Mouse (Mus musculus) neural tube, embryonic 12.5 days (tissue): ENCODE data around the gene Usp5. TPM values are rescaled to one million over a fixed set of nuclear protein-coding genes. Genes with fewer than 3 reads are reported as not detected.
"Not testable (repeated sequence)": the region's sequence is repeated elsewhere in the genome, so short reads cannot be mapped to it uniquely, and the experiment has no call there.

Experiments
- ATAC-seq: fragments of 200-750 bp; cut with Nextera tagmentation; 2 replicates; pipeline ENCODE4 v1.8.0; 2017; ENCODE audit warnings: low read depth, mild to moderate bottlenecking, moderate TSS enrichment, moderate library complexity; ENCODE audit not compliant: low FRiP score
- H3K27ac ChIP-seq: fragments of 300-500 bp; sonication (generic); 2 replicates; pipeline ENCODE4 v1.5.1; 2016
- H3K27me3 ChIP-seq: fragments of 300-500 bp; sonication (generic); replicated peaks from 2 replicates; pipeline ENCODE4 v1.6.1; 2016; ENCODE audit warnings: mild to moderate bottlenecking
- H3K36me3 ChIP-seq: fragments of 300-500 bp; sonication (generic); 2 replicates; pipeline ENCODE4 v1.6.1; 2016; ENCODE audit warnings: mild to moderate bottlenecking
- H3K4me1 ChIP-seq: fragments of 300-500 bp; sonication (generic); 2 replicates; pipeline ENCODE4 v1.6.1; 2016
- H3K4me2 ChIP-seq: fragments of 300-500 bp; sonication (generic); replicated peaks from 2 replicates; pipeline ENCODE4 v1.6.1; 2016; ENCODE audit warnings: mild to moderate bottlenecking
- H3K4me3 ChIP-seq: fragments of 300-500 bp; sonication (generic); 2 replicates; pipeline ENCODE4 v1.5.1; 2016
- H3K9ac ChIP-seq: fragments of 300-500 bp; sonication (generic); 2 replicates; pipeline ENCODE4 v1.6.1; 2016; ENCODE audit warnings: mild to moderate bottlenecking
- H3K9me3 ChIP-seq: fragments of 300-500 bp; sonication (generic); 2 replicates; pipeline ENCODE4 v1.6.1; 2016; ENCODE audit warnings: mild to moderate bottlenecking
- WGBS: fragments of 180-500 bp; shearing (Covaris S2); methylation state at CpG from one replicate; pipeline ENCODE4 v1.1.7; 2016; 5-methylcytosine and 5-hydroxymethylcytosine counted together
- polyA plus RNA-seq: library from polyadenylated mRNA; unstranded; fragments of >200 nt; fragmentation: Nextera tagmentation; extraction: Ambion mirVana; gene quantifications from 2 replicates; pipeline ENCODE4 v1.2.1, GENCODE M21; 2016

The Usp5 gene
- polyA plus RNA-seq, 1 experiment from 2014 or later = 203 TPM

DNA sequence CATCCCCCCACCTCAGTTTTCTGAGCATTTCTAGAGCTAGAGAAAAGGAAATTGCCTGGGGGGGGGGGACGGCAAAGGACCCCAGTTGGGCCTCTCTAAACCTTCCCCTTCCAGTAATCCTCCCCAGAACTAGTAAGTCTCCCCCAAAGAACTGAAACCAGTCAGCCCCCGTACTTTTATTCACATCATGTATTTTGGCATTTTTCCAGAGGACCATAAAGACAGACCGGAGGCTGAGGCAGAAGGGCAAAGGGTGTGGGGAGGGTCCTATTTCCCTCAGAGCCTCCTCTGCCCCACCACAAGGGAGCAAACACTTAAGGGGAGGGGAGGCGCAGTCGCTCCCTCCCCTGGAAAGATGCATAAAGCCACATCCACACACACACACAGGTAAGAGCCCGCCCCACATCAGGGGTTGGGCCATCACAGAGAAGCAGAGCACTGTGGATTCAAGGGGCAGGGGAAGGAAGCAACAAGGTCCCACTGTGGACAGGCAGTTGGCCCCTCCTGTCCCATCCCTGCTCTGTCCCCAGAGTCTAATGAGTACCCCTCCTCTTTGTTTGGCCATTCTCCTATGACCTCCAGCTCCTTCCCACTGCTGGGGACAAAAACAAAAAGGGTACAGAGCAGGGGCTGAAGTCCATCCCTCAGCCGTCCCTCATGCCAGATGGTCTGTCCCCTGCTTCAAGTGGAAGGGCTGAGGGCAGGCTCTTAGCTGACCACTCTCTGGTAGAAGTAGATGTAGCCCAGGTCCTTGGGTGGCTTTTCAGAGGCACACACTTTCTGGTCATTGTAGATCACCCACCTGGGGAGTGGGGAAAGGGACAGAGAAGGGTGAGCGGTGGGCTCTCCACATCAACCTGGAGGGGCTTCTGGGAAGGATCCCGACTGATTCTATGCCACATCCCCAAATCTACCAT is 14.2 kb downstream of the Usp5 start:
- H3K4me3 ChIP-seq = no peak overlapping the region
- H3K4me2 ChIP-seq = peak overlapping the region; percentile 9; the same call in 1 of the 2 replicates
- H3K4me1 ChIP-seq = peaks cover 34% of the 10 kb centered on the region
- WGBS = 69% methylated on average over 9 of the region's 9 CpGs
- no peaks in the 10 kb centered on the region for H3K9me3 ChIP-seq
- H3K27ac ChIP-seq = no peak overlapping the region
- no peaks in the 10 kb centered on the region for H3K27me3 ChIP-seq
- H3K9ac ChIP-seq = 0 out of 2 replicates have a peak overlapping the region, but pooled peaks have one; percentile 13
- peaks cover 63% of the 10 kb centered on the region for H3K36me3 ChIP-seq
- no peak for ATAC-seq

DNA sequence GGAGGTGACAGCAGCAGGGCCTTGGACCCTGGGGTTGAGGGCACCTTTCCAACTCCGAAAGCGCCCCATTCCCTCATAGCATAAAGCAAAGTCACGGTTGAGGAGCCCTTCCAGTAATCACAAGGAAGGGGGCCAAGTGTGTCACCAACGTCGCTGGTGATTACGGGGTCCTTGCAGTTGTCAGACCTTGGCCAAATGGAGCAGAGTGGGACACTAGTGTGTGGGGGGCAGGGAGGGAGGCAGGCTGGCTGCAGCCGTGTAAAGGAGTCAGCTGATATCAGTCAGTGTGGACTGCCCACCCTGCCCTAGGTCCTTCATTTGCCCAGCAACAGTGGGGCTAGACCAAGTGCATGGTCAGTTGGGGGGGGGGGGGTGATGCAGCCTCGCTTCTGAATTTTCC is 14.8 kb downstream of the Usp5 start:
- H3K4me2 ChIP-seq = peak overlapping the region; percentile 89
- peaks cover 56% of the 10 kb centered on the region for H3K36me3 ChIP-seq
- H3K9ac ChIP-seq = no peak overlapping the region
- H3K9me3 ChIP-seq = no peaks in the 10 kb centered on the region
- H3K4me3 ChIP-seq = peak overlapping the region; percentile 67
- H3K27ac ChIP-seq = no peak overlapping the region
- H3K4me1 ChIP-seq = peaks cover 40% of the 10 kb centered on the region
- H3K27me3 ChIP-seq = no peaks in the 10 kb centered on the region
- WGBS = 45% methylated on average over 8 of the region's 8 CpGs
- peak; percentile 48 for ATAC-seq

DNA sequence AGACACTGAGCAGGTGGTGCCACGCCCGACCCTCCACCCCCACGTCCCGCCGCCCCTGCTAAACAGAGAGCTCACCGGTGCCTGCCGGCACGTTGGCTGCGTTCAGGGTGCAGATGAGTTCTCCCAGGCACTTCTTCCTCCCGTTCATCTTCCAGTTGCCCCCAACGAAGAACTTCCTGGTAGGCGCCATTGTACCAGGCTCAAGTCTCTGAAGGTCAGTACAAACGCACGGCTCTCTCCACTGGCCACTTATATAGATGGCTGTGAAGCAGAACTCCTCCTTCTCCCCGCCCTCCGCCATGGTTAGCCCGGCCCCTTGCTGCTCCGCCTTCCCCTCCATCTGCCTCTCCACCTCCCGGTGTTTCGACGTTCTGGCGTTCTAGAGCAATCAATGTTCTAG is 15.4 kb downstream of the Usp5 start, which contains the start of gene Tpi1:
Gene Tpi1 (minus strand): TSS at position 364 of the 400 bp plus-strand sequence.
- peaks cover 51% of the 10 kb centered on the region for H3K36me3 ChIP-seq
- peaks cover 45% of the 10 kb centered on the region for H3K4me1 ChIP-seq
- H3K27ac ChIP-seq = peak within 1 kb of the TSS; percentile 43; the same call in 1 of the 2 replicates

DNA sequence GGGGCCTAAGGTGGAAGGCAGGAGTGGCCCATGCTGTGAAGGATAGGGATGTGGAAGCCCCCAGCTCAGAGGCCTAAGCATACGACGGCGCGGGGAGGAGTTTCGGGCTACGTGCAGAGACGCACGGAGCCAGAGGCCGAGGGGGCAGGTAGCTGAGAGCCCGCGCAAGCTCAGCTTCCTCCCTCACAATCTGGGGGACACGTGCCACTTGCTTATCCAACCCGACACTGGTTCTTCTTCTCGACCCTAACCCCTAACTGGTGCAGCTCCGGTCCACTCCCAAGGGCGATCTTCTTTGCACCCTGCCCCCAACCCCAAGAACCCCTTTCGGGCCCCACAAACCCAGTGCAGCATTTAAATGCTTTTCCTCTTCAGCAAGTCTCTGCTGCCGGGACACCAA is 15.8 kb downstream of the Usp5 start:
- Histone ChIP-seq H3K9ac (peak overlapping the region; percentile 82), H3K27me3 (no peaks in the 10 kb centered on the region), H3K27ac (peak overlapping the region; percentile 43; the same call in 1 of the 2 replicates), H3K36me3 (peaks cover 46% of the 10 kb centered on the region), H3K9me3 (no peaks in the 10 kb centered on the region), H3K4me2 (peak overlapping the region; percentile 89), H3K4me1 (peaks cover 50% of the 10 kb centered on the region), H3K4me3 (peak overlapping the region; percentile 67)
- under 1% methylated on average over 18 of the region's 18 CpGs for WGBS
- peak; percentile 68 for ATAC-seq

More for the DNA sequence above, 15.4 kb downstream of the Usp5 start, which contains the start of gene Tpi1:
- WGBS = under 1% methylated on average over 22 of the region's 22 CpGs
- ATAC-seq = peak; percentile 85
- peak within 1 kb of the TSS; percentile 82 for H3K9ac ChIP-seq
- H3K9me3 ChIP-seq = no peaks in the 10 kb centered on the region
- H3K27me3 ChIP-seq = no peaks in the 10 kb centered on the region
- H3K4me3 ChIP-seq = peak within 1 kb of the TSS; percentile 67
- H3K4me2 ChIP-seq = peak within 1 kb of the TSS; percentile 89

DNA sequence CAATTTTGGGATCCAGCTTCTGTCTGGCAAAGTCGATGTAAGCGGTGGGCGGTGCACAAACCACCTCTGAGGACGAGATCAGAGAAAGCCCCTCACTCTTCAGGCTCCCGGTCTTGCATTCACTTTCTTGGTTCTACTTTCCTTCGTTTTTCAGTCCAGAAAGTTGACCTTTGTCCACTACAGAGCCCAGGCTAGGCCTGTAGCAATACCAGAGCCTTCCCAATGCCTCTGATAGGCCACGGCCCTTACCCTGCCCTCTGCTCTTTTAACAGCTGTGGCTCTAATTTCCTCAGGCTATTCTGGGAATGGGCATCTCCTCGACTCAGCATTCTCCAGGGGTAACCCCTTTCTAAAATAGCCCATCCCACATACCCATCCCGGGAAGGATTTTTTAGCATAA is 16.4 kb downstream of the Usp5 start:
- Histone ChIP-seq H3K4me1 (peaks cover 54% of the 10 kb centered on the region), H3K27me3 (no peaks in the 10 kb centered on the region), H3K4me3 (peak overlapping the region; percentile 67), H3K27ac (no peak overlapping the region), H3K9ac (peak overlapping the region; percentile 82), H3K9me3 (no peaks in the 10 kb centered on the region), H3K4me2 (peak overlapping the region; percentile 89), H3K36me3 (peaks cover 40% of the 10 kb centered on the region)
- WGBS = 21% methylated on average over 9 of the region's 9 CpGs
- no peak for ATAC-seq

DNA sequence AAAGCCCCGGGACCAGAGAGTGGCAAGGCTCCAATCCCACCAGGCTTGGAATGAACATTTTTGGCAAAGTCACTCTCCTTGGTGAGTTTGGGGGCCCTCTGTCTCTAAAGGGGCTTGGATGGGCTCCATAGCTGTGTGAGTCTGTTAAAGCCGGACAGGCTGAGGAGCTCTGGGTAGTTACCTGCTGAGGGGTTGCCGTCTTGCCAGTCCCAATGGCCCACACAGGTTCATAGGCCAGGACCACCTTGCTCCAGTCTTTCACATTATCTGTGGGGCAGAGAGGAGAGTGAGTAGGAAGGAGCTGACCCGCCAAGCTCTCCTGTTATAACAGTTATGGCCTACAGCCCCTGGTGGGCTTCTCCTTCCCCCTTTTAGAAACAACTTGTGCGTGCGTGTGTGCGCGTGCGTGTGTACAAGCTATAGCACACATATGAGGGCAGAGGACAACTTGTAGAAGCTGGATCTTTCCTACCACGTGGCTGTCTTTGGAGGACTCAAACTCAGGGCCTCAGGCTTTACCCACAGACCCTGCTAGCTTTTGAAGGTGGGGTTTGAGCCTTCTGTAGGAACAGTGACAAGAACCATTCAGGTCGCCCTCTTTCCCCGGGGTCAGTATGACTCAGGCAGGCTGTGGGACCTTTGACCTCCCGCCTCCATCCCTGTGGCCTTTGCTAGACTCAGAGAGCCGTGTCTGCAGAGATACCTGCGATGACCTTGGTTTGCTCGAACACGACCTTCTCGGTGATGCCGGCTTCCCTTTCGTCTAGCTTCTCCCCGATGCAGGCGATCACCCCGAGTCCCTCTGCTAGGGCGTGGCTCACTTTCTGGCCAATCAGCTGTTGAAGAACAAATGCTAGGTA is 17.4 kb downstream of the Usp5 start:
- no peaks in the 10 kb centered on the region for H3K9me3 ChIP-seq
- ATAC-seq = no peak
- H3K27me3 ChIP-seq = no peaks in the 10 kb centered on the region
- H3K4me1 ChIP-seq = peaks cover 54% of the 10 kb centered on the region
- H3K27ac ChIP-seq = no peak overlapping the region
- peak overlapping the region; percentile 89 for H3K4me2 ChIP-seq
- no peak overlapping the region for H3K9ac ChIP-seq
- 89% methylated on average over 24 of the region's 24 CpGs for WGBS
- H3K36me3 ChIP-seq = peaks cover 31% of the 10 kb centered on the region
- 0 out of 2 replicates have a peak overlapping the region, but pooled peaks have one; percentile 67 for H3K4me3 ChIP-seq

DNA sequence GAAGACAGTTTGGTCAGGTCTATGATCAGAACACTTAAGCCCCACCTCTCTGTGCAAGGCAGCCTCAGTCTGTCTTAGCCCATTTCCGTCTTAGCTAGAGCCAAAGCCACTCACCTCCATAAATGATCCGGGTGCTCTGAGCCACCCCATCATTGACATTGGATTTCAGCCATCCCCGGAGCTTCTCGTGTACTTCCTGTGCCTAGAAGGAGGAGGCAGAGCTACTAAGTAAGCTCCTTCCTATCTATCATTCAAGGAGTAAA is 17.9 kb downstream of the Usp5 start:
- Histone ChIP-seq H3K4me2 (no peak overlapping the region), H3K9me3 (no peaks in the 10 kb centered on the region), H3K9ac (no peak overlapping the region), H3K4me1 (peaks cover 54% of the 10 kb centered on the region), H3K36me3 (peaks cover 25% of the 10 kb centered on the region), H3K4me3 (no peak overlapping the region), H3K27me3 (no peaks in the 10 kb centered on the region), H3K27ac (no peak overlapping the region)
- ATAC-seq = no peak
- 83% methylated on average over 4 of the region's 4 CpGs for WGBS

DNA sequence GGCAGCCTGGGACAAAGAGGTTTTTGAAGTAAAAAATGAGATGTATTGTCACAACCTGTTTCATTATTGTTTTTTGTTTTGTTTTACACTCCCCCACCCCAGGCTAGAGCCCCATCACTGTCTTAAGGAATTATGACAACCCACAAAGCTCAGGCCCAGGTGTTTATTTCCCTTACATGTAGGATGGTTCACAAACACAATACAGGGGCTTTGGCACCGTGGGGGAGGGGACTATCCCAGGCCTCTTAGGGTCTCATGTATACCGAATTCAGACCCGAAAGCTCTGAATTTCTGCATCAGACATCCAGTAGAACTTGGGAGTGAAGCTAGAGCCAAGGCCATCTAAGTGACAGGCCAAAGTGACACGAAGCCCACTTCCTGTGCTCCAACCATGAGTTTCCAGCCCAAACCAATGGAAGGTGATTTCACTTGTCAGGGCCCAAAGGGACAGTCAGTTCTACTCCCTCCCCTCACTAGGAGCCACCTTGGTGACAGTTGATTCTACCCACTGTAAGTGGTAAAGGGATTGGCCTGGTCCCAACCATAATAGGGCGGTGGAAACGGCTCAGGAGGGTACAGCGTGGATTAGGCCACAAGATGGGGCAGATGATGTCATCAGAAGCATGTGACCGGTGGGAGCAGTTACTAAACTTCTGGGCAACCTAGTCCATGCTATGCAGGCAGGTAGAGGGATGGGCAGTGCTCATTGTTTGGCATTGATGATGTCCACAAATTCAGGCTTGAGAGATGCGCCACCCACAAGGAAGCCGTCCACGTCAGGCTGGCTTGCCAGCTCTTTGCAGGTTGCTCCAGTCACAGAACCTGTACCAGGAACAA is 18.5 kb downstream of the Usp5 start:
- peaks cover 54% of the 10 kb centered on the region for H3K4me1 ChIP-seq
- not testable (repeated sequence) for H3K9me3 ChIP-seq, ATAC-seq, H3K4me3 ChIP-seq, H3K4me2 ChIP-seq, H3K27me3 ChIP-seq, H3K27ac ChIP-seq, H3K9ac ChIP-seq
- H3K36me3 ChIP-seq = peaks cover 19% of the 10 kb centered on the region
- 87% methylated on average over 11 of the region's 11 CpGs for WGBS

DNA sequence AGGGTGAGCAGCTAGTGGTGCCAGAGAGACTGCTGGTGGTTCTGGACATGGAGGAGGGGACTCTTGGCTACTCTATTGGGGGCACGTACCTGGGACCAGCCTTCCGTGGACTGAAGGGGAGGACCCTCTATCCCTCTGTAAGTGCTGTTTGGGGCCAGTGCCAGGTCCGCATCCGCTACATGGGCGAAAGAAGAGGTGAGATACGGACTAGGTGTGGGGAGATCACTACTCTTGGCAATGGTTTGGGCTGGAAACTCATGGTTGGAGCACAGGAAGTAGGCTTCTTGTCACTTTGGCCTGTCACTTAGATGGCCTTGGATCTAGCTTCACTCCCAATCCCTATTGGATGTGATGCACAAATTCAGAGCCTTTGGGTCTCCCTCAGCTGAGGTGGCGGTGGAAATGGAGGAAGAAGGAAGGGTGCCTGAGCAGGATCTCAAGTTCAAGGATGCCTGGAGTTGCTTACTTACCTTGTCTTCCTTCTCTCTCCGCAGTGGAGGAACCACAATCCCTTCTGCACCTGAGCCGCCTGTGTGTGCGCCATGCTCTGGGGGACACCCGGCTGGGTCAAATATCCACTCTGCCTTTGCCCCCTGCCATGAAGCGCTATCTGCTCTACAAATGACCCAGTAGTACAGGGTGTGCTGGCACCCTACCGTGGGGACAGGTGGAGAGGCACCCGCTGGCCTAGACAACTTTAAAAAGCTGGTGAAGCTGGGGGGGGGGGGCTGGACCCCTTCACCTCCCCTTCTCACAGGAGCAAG is 19.3 kb downstream of the Usp5 start:
- Histone ChIP-seq H3K27me3 (no peaks in the 10 kb centered on the region), H3K4me1 (peaks cover 55% of the 10 kb centered on the region), H3K4me3 (peak overlapping the region; percentile 51), H3K36me3 (peaks cover 12% of the 10 kb centered on the region), H3K27ac (no peak overlapping the region), H3K4me2 (peak overlapping the region; percentile 97), H3K9ac (peak overlapping the region; percentile 75), H3K9me3 (no peaks in the 10 kb centered on the region)
- 50% methylated on average over 14 of the region's 14 CpGs for WGBS
- ATAC-seq = no peak

DNA sequence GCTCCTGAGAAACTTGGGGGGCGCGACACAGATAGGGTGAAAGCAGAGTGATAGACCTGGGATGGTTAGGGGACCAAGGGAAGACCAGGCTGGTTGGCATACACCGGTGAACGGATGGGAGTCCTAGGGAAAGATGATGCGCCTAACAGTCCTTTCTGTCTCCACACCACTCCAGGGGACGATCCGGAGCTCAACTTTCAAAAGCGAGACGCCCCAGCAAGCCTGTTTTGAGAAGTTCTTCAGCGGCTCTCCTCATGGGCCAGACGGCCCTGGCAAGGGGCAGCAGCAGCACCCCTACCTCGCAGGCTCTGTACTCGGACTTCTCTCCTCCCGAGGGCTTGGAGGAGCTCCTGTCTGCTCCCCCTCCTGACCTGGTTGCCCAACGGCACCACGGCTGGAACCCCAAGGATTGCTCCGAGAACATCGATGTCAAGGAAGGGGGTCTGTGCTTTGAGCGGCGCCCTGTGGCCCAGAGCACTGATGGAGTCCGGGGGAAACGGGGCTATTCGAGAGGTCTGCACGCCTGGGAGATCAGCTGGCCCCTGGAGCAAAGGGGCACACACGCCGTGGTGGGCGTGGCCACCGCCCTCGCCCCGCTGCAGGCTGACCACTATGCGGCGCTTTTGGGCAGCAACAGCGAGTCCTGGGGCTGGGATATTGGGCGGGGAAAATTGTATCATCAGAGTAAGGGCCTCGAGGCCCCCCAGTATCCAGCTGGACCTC is 20.1 kb downstream of the Usp5 start:
- WGBS = under 1% methylated on average over 35 of the region's 35 CpGs
- peaks cover 47% of the 10 kb centered on the region for H3K4me1 ChIP-seq
- peak; percentile 11 for ATAC-seq

More for the DNA sequence above, 20.1 kb downstream of the Usp5 start:
- peak overlapping the region; percentile 53; the same call in 1 of the 2 replicates for H3K27ac ChIP-seq
- H3K4me3 ChIP-seq = peak overlapping the region; percentile 51
- no peaks in the 10 kb centered on the region for H3K27me3 ChIP-seq
- H3K9me3 ChIP-seq = no peaks in the 10 kb centered on the region
- H3K9ac ChIP-seq = peak overlapping the region; percentile 75
- peaks cover 12% of the 10 kb centered on the region for H3K36me3 ChIP-seq
- H3K4me2 ChIP-seq = peak overlapping the region; percentile 97
